Mouse (Mus musculus): Measurements from ENCODE around the gene Adm2.
A peak's percentile ranks its signal among the peaks of the same experiment; 100 is the strongest.

Adm2 gene

GRCm38 (mm10) chr15:89309962-89310498, 12.5 kb upstream of the Adm2 start:
- no peak for DNase-seq (ENCODE audit: low read depth, low spot score)

- DNase-seq (ENCODE audit: low read depth, low spot score) = no peak
These were observed 9.2 kb upstream of the Adm2 start for GRCm38 (mm10) chr15:89313359-89313758.

- DNase-seq (ENCODE audit: low read depth, low spot score) = no peak
These were observed 8.4 kb upstream of the Adm2 start for GRCm38 (mm10) chr15:89314107-89314506.

GRCm38 (mm10) chr15:89314511-89315189, 7.9 kb upstream of the Adm2 start:
- DNase-seq (ENCODE audit: low read depth, low spot score) = no peak

- DNase-seq (ENCODE audit: low read depth, low spot score) = peak; percentile 91
These were observed 7.3 kb upstream of the Adm2 start, which contains the start of gene Sbf1 for GRCm38 (mm10) chr15:89315190-89315731. Gene Sbf1 (minus strand): TSS chr15:89315311.

- DNase-seq (ENCODE audit: low read depth, low spot score) = no peak
These were observed 6.4 kb upstream of the Adm2 start for GRCm38 (mm10) chr15:89316146-89316545.

GRCm38 (mm10) chr15:89321264-89321663, 1.3 kb upstream of the Adm2 start:
- DNase-seq (ENCODE audit: low read depth, low spot score) = no peak

- DNase-seq (ENCODE audit: low read depth, low spot score) = no peak
These were observed 1.1 kb downstream of the Adm2 start for GRCm38 (mm10) chr15:89323656-89324055.

- DNase-seq (ENCODE audit: low read depth, low spot score) = no peak
These were observed 3.9 kb downstream of the Adm2 start for GRCm38 (mm10) chr15:89326441-89326840.

- DNase-seq (ENCODE audit: low read depth, low spot score) = no peak
These were observed 11.8 kb downstream of the Adm2 start, which contains the start of gene Miox for GRCm38 (mm10) chr15:89334271-89334670. Gene Miox (plus strand): TSS chr15:89334398.

GRCm38 (mm10) chr15:89334774-89335537, 12.4 kb downstream of the Adm2 start:
- DNase-seq (ENCODE audit: low read depth, low spot score) = no peak

- DNase-seq (ENCODE audit: low read depth, low spot score) = no peak
These were observed 13.9 kb downstream of the Adm2 start for GRCm38 (mm10) chr15:89336422-89336821.

GRCm38 (mm10) chr15:89339696-89340095, 17.2 kb downstream of the Adm2 start:
- no peak for DNase-seq (ENCODE audit: low read depth, low spot score)

GRCm38 (mm10) chr15:89340136-89340535, 17.6 kb downstream of the Adm2 start:
- no peak for DNase-seq (ENCODE audit: low read depth, low spot score)

- DNase-seq (ENCODE audit: low read depth, low spot score) = no peak
These were observed 19.2 kb downstream of the Adm2 start for GRCm38 (mm10) chr15:89341678-89342077.

GRCm38 (mm10) chr15:89343325-89343724, 20.8 kb downstream of the Adm2 start:
- DNase-seq (ENCODE audit: low read depth, low spot score) = no peak

- no peak for DNase-seq (ENCODE audit: low read depth, low spot score)
These were observed 27.9 kb downstream of the Adm2 start for GRCm38 (mm10) chr15:89350447-89350846.

GRCm38 (mm10) chr15:89351302-89351701, 28.8 kb downstream of the Adm2 start:
- no peak for DNase-seq (ENCODE audit: low read depth, low spot score)

GRCm38 (mm10) chr15:89352054-89352453, 29.5 kb downstream of the Adm2 start:
- DNase-seq (ENCODE audit: low read depth, low spot score) = no peak

- DNase-seq (ENCODE audit: low read depth, low spot score) = no peak
These were observed 30.3 kb downstream of the Adm2 start for GRCm38 (mm10) chr15:89352795-89353194.

- no peak for DNase-seq (ENCODE audit: low read depth, low spot score)
These were observed 31.3 kb downstream of the Adm2 start for GRCm38 (mm10) chr15:89353837-89354236.

- no peak for DNase-seq (ENCODE audit: low read depth, low spot score)
These were observed 31.9 kb downstream of the Adm2 start for GRCm38 (mm10) chr15:89354455-89354854.

Data from brain, embryonic 18.5 days (tissue).